Mouse (Mus musculus) layer of hippocampus, adult 9-11 months (tissue): ENCODE results near the gene Lig4.
A peak's percentile ranks its signal among the peaks of the same experiment; 100 is the strongest.

ENCODE experiments used
- DNase-seq: peaks from one replicate; pipeline ENCODE4 v3.0.0; 2022

The Lig4 gene

DNA sequence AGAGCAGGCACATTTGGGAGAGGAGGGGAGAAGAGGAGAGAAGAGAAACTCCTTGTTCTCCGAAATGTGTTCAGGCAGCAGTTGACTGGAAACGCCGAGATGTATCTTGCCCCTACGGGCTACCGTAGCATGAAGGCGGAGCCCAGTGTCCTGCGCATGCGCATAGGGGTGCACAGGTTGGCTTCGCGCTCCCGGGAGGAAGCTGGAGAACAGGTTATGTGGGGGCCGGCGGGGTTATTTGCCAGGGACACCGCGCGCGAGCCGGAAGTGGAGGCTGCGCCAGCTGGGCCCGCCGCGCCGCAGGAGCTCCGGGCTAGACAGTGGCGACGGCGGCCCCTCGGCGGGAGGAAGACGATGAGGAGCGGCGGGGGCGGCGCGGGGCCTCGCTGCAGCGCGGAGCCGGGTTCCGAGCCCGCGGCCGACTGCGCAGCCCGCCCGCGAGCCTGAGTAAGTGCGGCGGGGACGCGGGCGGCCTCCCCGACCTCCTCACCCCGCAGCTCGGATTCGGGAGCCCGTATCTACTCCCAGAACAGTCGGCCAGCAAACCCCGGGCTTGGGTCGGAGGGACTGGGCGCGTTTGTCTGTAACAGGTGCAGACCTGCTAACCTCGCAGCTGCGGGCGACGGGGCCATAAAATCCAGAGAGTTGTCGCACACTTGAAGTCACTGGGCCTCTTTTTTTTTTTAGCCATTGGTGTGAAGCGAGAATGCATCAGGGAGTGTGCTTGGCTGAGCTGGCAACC lies at the start of gene Lig4, which contains the start of gene Abhd13:
Gene Lig4 (minus strand): TSS at position 114 of the 742 bp plus-strand sequence.
Gene Abhd13 (plus strand): TSS at position 135 of the 742 bp plus-strand sequence.
- DNase-seq, result peak; percentile 97

- DNase-seq, result peak; percentile 42
Observed at GRCm38 (mm10) chr8:10017231-10017630, 39.7 kb upstream of the Lig4 start.

- no peak for DNase-seq
Observed at GRCm38 (mm10) chr8:10016252-10016651, 38.8 kb upstream of the Lig4 start.

GRCm38 (mm10) chr8:10007660-10008028 lies 30.2 kb upstream of the Lig4 start:
- no peak for DNase-seq

- peak; percentile 64 for DNase-seq
Observed at GRCm38 (mm10) chr8:10006986-10007659, 29.6 kb upstream of the Lig4 start.

- DNase-seq, result peak; percentile 60
Observed at GRCm38 (mm10) chr8:10006156-10006985, 28.9 kb upstream of the Lig4 start, which contains the start of gene Tnfsf13b. Gene Tnfsf13b (plus strand): TSS chr8:10006467.

DNA sequence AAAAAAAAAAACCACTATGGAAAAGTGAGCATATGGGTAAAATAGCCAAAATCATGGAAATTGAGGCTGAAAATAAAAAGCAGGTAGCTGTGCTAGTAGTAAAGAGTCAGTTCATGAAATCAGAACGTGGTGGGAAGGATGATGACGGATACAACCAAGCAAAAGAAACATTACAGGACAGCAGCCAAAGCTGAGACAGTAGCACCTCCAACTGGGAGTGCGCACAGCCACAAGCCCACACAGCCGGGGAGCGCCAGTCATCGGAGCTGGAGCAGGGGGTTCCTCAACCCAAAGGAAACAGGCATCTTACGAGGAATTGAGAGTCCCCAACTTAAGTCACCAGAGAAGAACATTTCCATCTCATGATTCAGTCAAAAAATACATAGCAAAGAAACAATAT lies 26.6 kb upstream of the Lig4 start:
- no peak for DNase-seq

- DNase-seq, result no peak
Observed at GRCm38 (mm10) chr8:9980188-9980587, 2.7 kb upstream of the Lig4 start.

DNA sequence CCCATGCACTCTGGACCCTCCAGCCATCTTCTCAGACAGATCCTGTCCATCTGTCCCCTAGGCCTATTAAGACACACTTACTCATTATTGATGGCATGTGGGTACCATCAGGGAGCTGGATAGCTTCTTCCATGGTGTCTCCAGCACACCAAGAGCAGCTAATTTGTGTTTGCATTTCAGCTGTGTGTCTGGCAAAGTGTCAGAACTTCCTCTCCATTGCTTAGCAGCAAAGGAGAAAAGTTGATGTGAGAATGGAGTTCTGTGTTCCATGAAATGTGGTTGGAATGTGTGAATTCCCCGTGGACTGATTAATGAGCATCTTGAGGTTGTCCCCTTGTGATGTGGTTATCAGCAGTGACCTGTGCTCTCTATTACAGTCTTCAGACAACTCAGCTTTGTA lies 2.3 kb upstream of the Lig4 start:
- no peak for DNase-seq

GRCm38 (mm10) chr8:9978475-9979230 lies 1.2 kb upstream of the Lig4 start:
- peak; percentile 6 for DNase-seq

DNA sequence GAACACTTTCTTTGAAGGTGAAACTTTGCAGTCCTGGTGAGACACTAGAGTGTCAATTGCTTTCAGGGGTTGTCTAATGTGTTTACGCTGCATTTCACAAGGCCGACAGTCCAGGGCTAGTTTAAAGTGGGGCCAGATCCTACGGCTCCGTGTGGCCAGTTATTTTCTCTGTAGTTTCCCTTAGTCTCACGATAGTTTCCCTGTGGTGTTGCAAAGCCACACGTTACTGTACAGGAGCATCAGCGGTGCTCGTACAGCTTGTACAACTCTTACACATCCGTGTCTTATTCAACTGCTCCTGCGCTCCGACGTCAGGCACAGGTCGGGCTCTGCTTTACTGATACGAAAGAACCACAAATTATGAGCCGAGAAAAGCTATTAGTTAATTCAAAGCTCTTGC lies 470 bp downstream of the Lig4 start:
- peak; percentile 6 for DNase-seq

DNA sequence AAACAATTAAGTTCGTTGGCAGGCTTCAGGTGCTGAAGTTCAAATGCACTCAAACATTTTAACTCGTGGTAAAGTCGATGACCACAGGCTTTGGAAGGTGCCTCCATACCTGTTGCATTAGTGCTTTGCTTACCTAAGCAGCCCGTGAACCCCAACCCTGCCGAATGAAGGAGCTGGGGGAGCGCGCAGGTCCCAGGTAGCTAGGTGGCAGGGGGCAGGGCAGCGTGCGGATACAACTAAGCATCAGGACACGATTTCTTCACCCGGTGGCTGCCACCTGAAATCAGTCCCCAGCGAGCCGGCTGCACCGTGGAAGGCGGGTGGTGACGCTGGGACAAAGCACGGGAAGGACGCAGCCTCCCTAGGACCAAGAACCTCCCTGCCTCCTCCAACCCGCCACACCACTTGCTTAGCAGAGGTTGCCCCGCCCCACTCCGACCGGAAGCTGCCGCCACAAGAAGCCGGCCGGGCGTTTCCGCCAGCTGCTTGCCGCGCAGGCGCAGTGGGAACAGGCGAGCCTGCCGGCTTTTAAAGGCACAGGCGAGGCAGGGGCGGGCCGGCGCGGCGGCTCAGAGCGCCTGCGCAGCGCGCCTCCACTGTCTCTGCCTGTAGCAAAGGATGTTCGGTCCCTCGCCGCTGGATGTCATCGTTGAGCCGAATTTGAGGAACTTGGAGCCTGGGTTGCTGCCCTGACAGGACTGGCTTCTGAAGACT lies 1.4 kb downstream of the Lig4 start:
- peak; percentile 99 for DNase-seq

- DNase-seq, result no peak
Observed at GRCm38 (mm10) chr8:9975276-9975675, 2.2 kb downstream of the Lig4 start.

GRCm38 (mm10) chr8:9971866-9972265 lies 5.6 kb downstream of the Lig4 start:
- DNase-seq, result no peak

DNA sequence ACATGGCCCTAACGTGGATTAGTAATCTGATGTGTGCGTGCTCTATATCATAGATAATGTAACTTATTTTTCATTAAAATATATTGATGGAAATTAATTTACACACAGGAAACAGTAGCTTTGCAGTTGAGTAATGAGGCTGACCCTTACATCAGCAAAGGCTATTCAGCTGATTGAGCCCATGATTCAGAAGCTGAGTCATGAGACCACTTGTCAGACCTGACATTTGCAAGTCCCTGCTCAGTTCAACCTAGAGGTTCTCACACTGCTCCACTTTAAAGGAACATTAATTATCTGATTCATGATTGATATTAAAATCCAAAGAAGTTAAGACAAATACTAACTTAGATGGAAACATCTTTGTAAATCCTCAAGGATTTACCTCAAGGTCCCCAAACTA lies 17.6 kb downstream of the Lig4 start:
- no peak for DNase-seq

DNA sequence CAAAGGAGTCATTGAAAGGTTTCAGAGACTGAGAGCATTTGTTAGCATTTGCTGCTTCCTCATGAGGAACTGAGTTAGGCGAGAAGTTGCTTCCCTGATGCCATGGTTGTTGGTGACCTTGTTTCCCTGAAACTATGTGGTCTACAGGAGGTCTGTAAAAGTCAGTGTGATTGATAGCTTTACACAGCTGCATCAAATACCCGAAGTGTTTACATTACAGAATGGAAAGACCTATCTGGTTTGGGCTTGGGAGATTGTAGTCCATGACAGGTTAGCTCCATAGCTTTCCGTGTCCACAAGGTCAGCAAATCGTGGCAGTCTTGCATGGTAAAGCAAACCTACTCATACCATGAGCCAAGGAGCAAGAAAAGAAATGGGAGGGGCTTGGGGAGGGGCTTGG lies 19.1 kb downstream of the Lig4 start:
- DNase-seq, result no peak

DNA sequence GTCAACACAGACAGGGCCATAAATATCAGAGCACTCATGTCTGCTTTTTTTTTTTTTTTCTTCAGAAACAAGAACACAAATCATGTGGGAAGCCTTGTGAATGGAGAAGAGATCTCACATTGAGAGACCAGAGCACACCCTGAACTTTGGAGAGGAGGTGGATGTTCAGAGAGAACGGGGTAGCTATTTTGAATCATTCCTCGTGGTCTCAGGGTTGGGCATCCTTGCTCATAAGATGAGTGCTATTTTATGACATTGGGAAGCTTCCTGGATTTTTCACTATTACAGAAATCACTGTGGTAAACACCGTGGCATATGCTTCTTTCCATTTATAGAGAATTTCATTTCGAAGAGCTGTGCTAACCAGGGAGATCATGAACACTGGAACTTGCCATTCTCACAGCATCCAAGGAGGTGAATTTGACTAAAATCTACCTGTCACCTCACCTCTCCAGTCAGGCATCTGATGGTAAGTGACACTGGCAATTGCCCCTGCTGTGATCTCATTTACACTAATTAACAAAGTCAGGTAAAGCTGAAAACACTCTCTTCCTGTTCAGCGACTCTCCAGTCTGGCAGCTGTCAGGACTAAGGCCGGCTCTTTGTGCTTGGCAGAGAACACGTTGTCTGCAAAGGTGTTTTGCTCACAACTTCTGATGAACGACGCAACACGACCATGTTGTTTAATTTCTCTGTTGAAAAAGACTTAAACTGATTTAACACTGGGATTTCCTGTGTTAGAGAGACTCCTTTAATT lies 28.2 kb downstream of the Lig4 start:
- no peak for DNase-seq

- DNase-seq, result no peak
Observed at GRCm38 (mm10) chr8:9935574-9935973, 41.9 kb downstream of the Lig4 start.

DNA sequence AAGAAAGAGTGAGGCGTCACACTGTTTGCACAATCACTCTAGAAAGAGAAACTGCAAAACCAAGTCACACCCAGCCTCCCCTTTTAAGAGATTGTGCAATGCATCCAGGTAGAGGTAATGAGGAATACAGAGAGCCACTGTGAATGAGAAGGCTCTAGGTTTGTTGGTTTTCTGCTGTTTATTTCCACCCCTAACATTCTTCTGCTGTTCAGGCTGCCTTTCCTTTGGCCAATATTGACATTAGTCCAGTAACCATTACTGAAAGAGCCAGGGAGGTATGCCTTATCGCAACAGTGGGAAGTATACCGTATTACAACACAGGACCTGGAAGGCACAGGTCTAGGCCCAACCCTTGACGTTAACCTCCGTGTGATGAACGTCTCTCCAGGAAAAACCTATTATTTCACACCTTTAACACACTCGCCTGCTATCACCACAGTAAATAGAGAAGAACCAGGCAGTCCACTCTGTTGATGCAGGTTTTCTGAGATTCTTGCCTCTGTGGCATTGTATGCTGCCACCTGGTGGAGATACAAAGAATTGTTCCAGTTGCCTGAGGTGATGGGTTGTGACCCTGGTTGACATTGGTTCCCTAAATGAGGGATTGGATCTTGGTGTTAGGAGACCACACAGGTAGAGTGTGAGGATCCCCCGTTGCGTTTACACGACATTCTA lies 42.5 kb downstream of the Lig4 start:
- DNase-seq, result peak; percentile 17

GRCm38 (mm10) chr8:9932711-9933110 lies 44.8 kb downstream of the Lig4 start:
- DNase-seq, result no peak
